Mouse (Mus musculus) MEL (cell line): ENCODE measurements around the gene Fam155a. TPM values are rescaled to one million over a fixed set of nuclear protein-coding genes. Genes with fewer than 3 reads are reported as not detected.

Experiments
- DNase-seq: peaks from one replicate; pipeline ENCODE4 v3.0.0; 2011; ENCODE audit warnings: low read depth, low spot score
- H3K27ac ChIP-seq: 2 replicates; pipeline ENCODE4 v1.5.1; 2012; ENCODE audit warnings: low read depth, mild to moderate bottlenecking, control low read depth, low read length, moderate library complexity; ENCODE audit not compliant: control insufficient read depth
- H3K27me3 ChIP-seq, 2 experiments: fragments of 150-350 bp in 1 of 2; sonication (generic) in 1 of 2; 2 replicates each; pipeline ENCODE4 v1.6.1; 2012; ENCODE audit warnings: low read length in 2 of 2, mild to moderate bottlenecking in 2 of 2, improper control_type of control experiment in 1 of 2, moderate library complexity in 1 of 2; ENCODE audit not compliant: insufficient read depth in 2 of 2, control insufficient read depth in 1 of 2
- H3K36me3 ChIP-seq, 2 experiments: 2 replicates each; pipeline ENCODE4 v1.6.1; 2012 to 2014; ENCODE audit warnings: low read length in 2 of 2, improper control_type of control experiment in 1 of 2, inconsistent platforms in 1 of 2, mild to moderate bottlenecking in 1 of 2; ENCODE audit not compliant: insufficient read depth in 2 of 2, control insufficient read depth in 1 of 2
- H3K4me1 ChIP-seq, 2 experiments: fragments of 150-350 bp in 1 of 2; sonication (generic) in 1 of 2; 2 replicates each; pipeline ENCODE4 v1.6.1; 2012; ENCODE audit warnings: low read length in 2 of 2, improper control_type of control experiment in 1 of 2, mild to moderate bottlenecking in 1 of 2; ENCODE audit not compliant: insufficient read depth in 2 of 2, control insufficient read depth in 1 of 2
- H3K4me3 ChIP-seq, 2 experiments: fragments of 150-350 bp in 1 of 2; sonication (generic) in 1 of 2; 2 replicates each; pipeline ENCODE4 v1.5.1; 2012; ENCODE audit warnings: low read depth in 2 of 2, low read length in 2 of 2, mild to moderate bottlenecking in 2 of 2, moderate library complexity in 2 of 2, control low read depth in 1 of 2, improper control_type of control experiment in 1 of 2; ENCODE audit not compliant: control insufficient read depth in 1 of 2, insufficient read depth in 1 of 2
- H3K79me2 ChIP-seq: 2 replicates; pipeline ENCODE4 v1.6.1; 2012; ENCODE audit warnings: mild to moderate bottlenecking, low read length, moderate library complexity; ENCODE audit not compliant: control insufficient read depth, poor library complexity, insufficient read depth
- H3K9ac ChIP-seq: 2 replicates; pipeline ENCODE4 v1.6.1; 2012; ENCODE audit warnings: low read depth, mild to moderate bottlenecking, control low read depth, low read length, moderate library complexity; ENCODE audit not compliant: control insufficient read depth, poor library complexity, severe bottlenecking
- H3K9me3 ChIP-seq: fragments of 150-350 bp; sonication (generic); replicated peaks from 2 replicates; pipeline ENCODE4 v1.6.1; 2012; ENCODE audit warnings: mild to moderate bottlenecking, low read length, improper control_type of control experiment, moderate library complexity; ENCODE audit not compliant: insufficient read depth
- CTCF ChIP-seq, 3 experiments: IDR thresholded peaks in 2 of 3; conservative IDR thresholded peaks in 1 of 3; 2 replicates each; pipeline ENCODE4 v1.5.1; 2011 to 2012; ENCODE audit warnings: low read length in 3 of 3, low read depth in 2 of 3, mild to moderate bottlenecking in 2 of 3, improper control_type of control experiment in 1 of 3, inconsistent platforms in 1 of 3, mixed read lengths in 1 of 3, moderate library complexity in 1 of 3; ENCODE audit not compliant: control insufficient read depth in 1 of 3, insufficient read depth in 1 of 3, poor library complexity in 1 of 3, severe bottlenecking in 1 of 3
- ELF1 ChIP-seq: IDR thresholded peaks from 2 replicates; pipeline ENCODE4 v1.6.1; 2014; ENCODE audit warnings: low read depth, mild to moderate bottlenecking, inconsistent platforms, low read length, improper control_type of control experiment, moderate library complexity
- ETS1 ChIP-seq: IDR thresholded peaks from 2 replicates; pipeline ENCODE4 v1.6.1; 2012; ENCODE audit warnings: low read depth, mild to moderate bottlenecking, inconsistent platforms, low read length, improper control_type of control experiment, moderate library complexity
- HCFC1 ChIP-seq: IDR thresholded peaks from 2 replicates; pipeline ENCODE4 v1.6.1; 2012; ENCODE audit warnings: low read depth, mild to moderate bottlenecking, inconsistent platforms, low read length, improper control_type of control experiment, moderate library complexity
- JUND ChIP-seq: IDR thresholded peaks from 2 replicates; pipeline ENCODE4 v1.6.1; 2011; ENCODE audit warnings: low read depth, mild to moderate bottlenecking, improper control_type of control experiment, low read length
- KAT2A ChIP-seq: conservative IDR thresholded peaks from 2 replicates; pipeline ENCODE4 v1.6.1; 2012; ENCODE audit warnings: low read depth, low read length, improper control_type of control experiment, inconsistent platforms
- MAX ChIP-seq: IDR thresholded peaks from 2 replicates; pipeline ENCODE4 v1.6.1; 2011; ENCODE audit warnings: low read length, improper control_type of control experiment
- MEF2A ChIP-seq: IDR thresholded peaks from 2 replicates; pipeline ENCODE4 v1.6.1; 2014; ENCODE audit warnings: low read depth, mild to moderate bottlenecking, inconsistent platforms, low read length, improper control_type of control experiment; ENCODE audit not compliant: poor library complexity, insufficient replicate concordance, severe bottlenecking; ENCODE audit errors: extremely low read depth
- MXI1 ChIP-seq: IDR thresholded peaks from 2 replicates; pipeline ENCODE4 v1.6.1; 2011; ENCODE audit warnings: mild to moderate bottlenecking, low read depth, low read length, improper control_type of control experiment
- MYB ChIP-seq: IDR thresholded peaks from 2 replicates; pipeline ENCODE4 v1.6.1; 2011; ENCODE audit warnings: mild to moderate bottlenecking, low read depth, low read length, improper control_type of control experiment
- MYC ChIP-seq: IDR thresholded peaks from 2 replicates; pipeline ENCODE4 v1.6.1; 2011; ENCODE audit warnings: low read depth, mild to moderate bottlenecking, low read length, improper control_type of control experiment, moderate library complexity
- NELFE ChIP-seq: IDR thresholded peaks from 2 replicates; pipeline ENCODE4 v1.6.1; 2011; ENCODE audit warnings: low read depth, low read length, improper control_type of control experiment
- POLR2AphosphoS2 ChIP-seq: IDR thresholded peaks from 2 replicates; pipeline ENCODE4 v1.6.1; 2011; ENCODE audit warnings: low read length, improper control_type of control experiment
- POLR2AphosphoS5 ChIP-seq: IDR thresholded peaks from 2 replicates; pipeline ENCODE4 v1.6.1; 2012; ENCODE audit warnings: low read depth, borderline replicate concordance, mild to moderate bottlenecking, inconsistent platforms, low read length, moderate library complexity, mixed read lengths
- SIN3A ChIP-seq: IDR thresholded peaks from 2 replicates; pipeline ENCODE4 v1.6.1; 2012; ENCODE audit warnings: low read length, improper control_type of control experiment, inconsistent platforms
- SMC3 ChIP-seq: IDR thresholded peaks from 2 replicates; pipeline ENCODE4 v1.6.1; 2011; ENCODE audit warnings: low read depth, low read length, improper control_type of control experiment
- TAL1 ChIP-seq: IDR thresholded peaks from 2 replicates; pipeline ENCODE4 v1.6.1; 2012; ENCODE audit warnings: mild to moderate bottlenecking, inconsistent platforms, low read length, moderate library complexity, mixed read lengths
- TBP ChIP-seq: IDR thresholded peaks from 2 replicates; pipeline ENCODE4 v1.8.0; 2011; ENCODE audit warnings: low read depth, low read length, improper control_type of control experiment
- TCF12 ChIP-seq: IDR thresholded peaks from 2 replicates; pipeline ENCODE4 v1.6.1; 2014; ENCODE audit warnings: low read depth, mild to moderate bottlenecking, inconsistent platforms, low read length, improper control_type of control experiment, moderate library complexity
- UBTF ChIP-seq: IDR thresholded peaks from 2 replicates; pipeline ENCODE4 v1.6.1; 2012; ENCODE audit warnings: low read depth, mild to moderate bottlenecking, inconsistent platforms, low read length, improper control_type of control experiment, moderate library complexity, borderline replicate concordance; ENCODE audit not compliant: insufficient read depth
- ZKSCAN1 ChIP-seq: IDR thresholded peaks from 2 replicates; pipeline ENCODE4 v1.6.1; 2012; ENCODE audit warnings: low read depth, mild to moderate bottlenecking, inconsistent platforms, low read length, improper control_type of control experiment, moderate library complexity
- polyA plus RNA-seq, 2 experiments: library from polyadenylated mRNA; stranded (reverse) in 1 of 2; unstranded in 1 of 2; fragments of >175 nt in 1 of 2; fragments of >200 nt in 1 of 2; gene quantifications; 2 replicates each; pipeline versions ENCODE4 v1.2.1 to v1.2.4; 2012; ENCODE audit warnings: low replicate concordance in 2 of 2, low read depth in 1 of 2; ENCODE audit not compliant: insufficient read length in 2 of 2, insufficient read depth in 1 of 2, missing spikeins in 1 of 2
- total RNA-seq: library from RNA; depleted of rRNA; stranded (reverse); fragments of 300-350 nt; gene quantifications from 2 replicates; pipeline ENCODE4 v1.2.3, GENCODE M21; 2012

The Fam155a gene
- total and polyA plus RNA-seq, 3 experiments: not detected

DNA sequence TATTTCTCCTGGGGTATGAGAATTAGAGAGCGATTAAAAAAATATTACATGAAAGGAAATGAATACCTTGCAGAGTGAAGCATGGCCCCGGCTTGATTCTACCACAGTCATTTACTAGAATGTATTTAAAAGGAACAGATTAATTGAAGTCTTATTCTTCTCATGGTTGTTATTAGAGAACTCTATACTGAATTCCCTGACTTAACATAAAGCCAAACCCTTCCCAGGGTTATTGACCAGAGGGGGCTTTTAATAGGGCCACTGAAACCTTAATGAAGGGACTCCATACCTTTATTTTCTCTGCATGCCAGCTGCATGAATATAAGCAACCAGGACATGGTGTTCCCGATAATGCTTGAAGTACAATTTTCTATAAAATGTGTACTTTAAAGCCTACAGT is 221.8 kb downstream of the Fam155a start:
- no peak for DNase-seq
- H3K27me3 ChIP-seq: no peaks in the 10 kb centered on the region
- TF ChIP-seq ELF1: no peak
- no peak for TF ChIP-seq NELFE
- no peak for TF ChIP-seq TBP
- TF ChIP-seq HCFC1: no peak
- no peak for TF ChIP-seq SMC3

DNA sequence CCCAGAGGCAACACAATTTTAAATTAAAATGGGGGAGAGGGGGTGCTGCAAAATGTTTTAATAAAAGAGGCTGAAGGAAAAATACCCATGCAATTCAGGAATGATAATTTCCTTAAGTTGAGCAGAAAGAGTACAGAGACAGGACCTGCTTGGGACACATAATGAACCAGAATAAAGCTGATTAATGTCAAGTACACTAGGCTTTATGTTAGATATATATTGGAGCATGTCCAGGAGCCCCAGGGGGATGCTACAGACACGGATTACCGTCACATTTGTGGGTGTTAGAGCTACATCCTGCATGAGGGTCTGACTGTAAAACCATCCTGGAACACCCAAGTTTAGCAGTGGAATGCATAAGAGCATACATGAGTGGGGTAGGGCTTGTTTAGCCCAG is 223.4 kb downstream of the Fam155a start:
- Histone ChIP-seq H3K27ac (no peak overlapping the region), H3K27me3 (no peaks in the 10 kb centered on the region), H3K9ac (no peak overlapping the region), H3K36me3 (no peaks in the 10 kb centered on the region), H3K4me1 (no peaks in the 10 kb centered on the region), H3K79me2 (no peaks in the 10 kb centered on the region), H3K9me3 (no peaks in the 10 kb centered on the region), H3K4me3 (no peak overlapping the region)
- no peak for DNase-seq
- TF ChIP-seq MXI1 (no peak), MEF2A (no peak)

More for the DNA sequence above, 221.8 kb downstream of the Fam155a start:
- no peak overlapping the region for H3K9ac ChIP-seq
- H3K36me3 ChIP-seq: no peaks in the 10 kb centered on the region
- H3K4me1 ChIP-seq: no peaks in the 10 kb centered on the region
- no peak overlapping the region for H3K4me3 ChIP-seq
- no peak overlapping the region for H3K27ac ChIP-seq
- no peaks in the 10 kb centered on the region for H3K79me2 ChIP-seq
- H3K9me3 ChIP-seq: no peaks in the 10 kb centered on the region

DNA sequence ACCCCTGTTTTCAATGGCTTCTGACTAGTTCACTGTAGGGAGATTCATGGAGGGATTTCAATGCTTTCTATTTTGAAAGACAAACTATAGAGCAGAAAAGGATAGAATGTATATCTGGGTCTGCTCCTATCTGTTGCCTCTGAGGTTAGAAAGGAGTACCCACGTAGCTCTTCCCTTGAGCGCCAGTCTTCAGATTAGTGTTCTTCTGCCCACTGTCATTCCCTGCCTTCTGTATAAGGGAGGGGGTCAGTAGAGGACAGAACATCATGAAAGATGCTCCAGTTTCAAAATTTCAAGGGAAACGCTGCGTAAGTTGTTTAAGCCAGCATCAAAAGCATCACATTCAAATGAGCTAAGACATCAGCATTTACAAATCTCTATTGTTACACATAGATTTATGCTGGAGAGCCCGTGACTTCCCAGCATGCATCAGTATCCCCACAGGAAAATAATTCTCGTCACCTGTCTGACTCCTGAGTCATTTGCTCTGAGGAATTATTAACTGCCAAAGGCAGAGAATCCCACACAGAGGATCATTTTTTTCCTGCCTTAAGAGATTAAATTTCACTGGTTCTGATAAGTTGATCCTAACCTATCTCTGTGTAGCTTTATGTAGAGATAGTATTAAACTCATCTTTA is 223.9 kb downstream of the Fam155a start:
- no peak for TF ChIP-seq HCFC1
- TF ChIP-seq ETS1: no peak
- TF ChIP-seq MYB: no peak
- TF ChIP-seq MYC: no peak
- TF ChIP-seq MXI1: no peak
- TF ChIP-seq ELF1: no peak
- no peak for TF ChIP-seq POLR2AphosphoS5
- no peak for TF ChIP-seq MAX
- no peak for TF ChIP-seq KAT2A
- no peak for TF ChIP-seq CTCF (IDR thresholded peaks at IDR 0.05 in 2 of 3, conservative IDR thresholded peaks at IDR 0.05 in 1 of 3; ENCODE audit: control insufficient read depth in 1 of 3, insufficient read depth in 1 of 3, low read depth in 2 of 3, low read length in 3 of 3, poor library complexity in 1 of 3, severe bottlenecking in 1 of 3)
- no peak for TF ChIP-seq POLR2AphosphoS2
- no peak for TF ChIP-seq TCF12
- TF ChIP-seq ZKSCAN1: no peak
- TF ChIP-seq TAL1: no peak
- TF ChIP-seq UBTF: no peak
- TF ChIP-seq SIN3A: no peak
- TF ChIP-seq JUND: no peak
- no peaks in the 10 kb centered on the region for H3K4me1 ChIP-seq
- H3K79me2 ChIP-seq: no peaks in the 10 kb centered on the region
- no peaks in the 10 kb centered on the region for H3K27me3 ChIP-seq
- H3K9me3 ChIP-seq: no peaks in the 10 kb centered on the region
- H3K4me3 ChIP-seq: no peak overlapping the region
- H3K9ac ChIP-seq: no peak overlapping the region
- H3K27ac ChIP-seq: no peak overlapping the region
- no peaks in the 10 kb centered on the region for H3K36me3 ChIP-seq
- no peak for DNase-seq
